Mouse (Mus musculus): ENCODE measurements around the gene Trip10. TPM values are rescaled to one million over a fixed set of nuclear protein-coding genes. Genes with fewer than 3 reads are reported as not detected.

Trip10 gene
- polyA plus RNA-seq, 1 experiment = 39.2 TPM

DNA sequence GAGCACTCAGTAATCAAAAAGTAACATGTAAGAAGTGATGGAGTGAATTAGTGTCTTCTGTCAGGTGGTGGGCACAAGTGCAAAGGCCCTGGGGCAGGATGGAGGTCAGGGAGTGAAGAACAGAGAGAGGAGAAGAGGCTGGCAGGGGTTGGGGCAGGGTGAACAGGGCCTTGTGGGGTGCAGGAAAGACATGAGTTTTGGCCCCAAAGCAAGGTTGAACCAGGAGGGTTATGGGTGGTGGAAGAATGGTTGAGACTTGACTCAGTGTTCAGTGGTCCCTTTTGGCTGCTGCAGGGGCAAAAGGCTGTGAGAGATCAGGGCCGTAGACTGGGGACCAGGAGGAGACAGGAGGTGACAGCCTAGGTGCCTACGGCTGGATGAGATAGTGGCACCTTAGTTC is 29.3 kb downstream of the Trip10 start:
- Histone ChIP-seq H3K36me3 (ENCODE audit: control insufficient read depth, insufficient read depth) (no peaks in the 10 kb centered on the region), H3K4me2 (ENCODE audit: low read depth) (no peak overlapping the region), H3K27me3 (ENCODE audit: control insufficient read depth, insufficient read depth, insufficient read length) (peaks cover 37% of the 10 kb centered on the region), H3K79me2 (ENCODE audit: control insufficient read depth, insufficient read depth) (no peaks in the 10 kb centered on the region), H3K4me3 (no peak overlapping the region), H3ac (ENCODE audit: control insufficient read depth, insufficient read length) (no peak overlapping the region)
- TF ChIP-seq TCF3 (IDR thresholded peaks at IDR 0.05; ENCODE audit: insufficient read length, low read depth) (no peak), REST (IDR thresholded peaks at IDR 0.05; ENCODE audit: insufficient read depth, insufficient read length) (no peak), POLR2AphosphoS2 (IDR thresholded peaks at IDR 0.05; ENCODE audit: insufficient read length, low read depth) (no peak), SRF (IDR thresholded peaks at IDR 0.05; ENCODE audit: control insufficient read depth, insufficient read length, low read depth) (no peak), MYOD1 (IDR thresholded peaks at IDR 0.05; ENCODE audit: control insufficient read depth in 1 of 3, insufficient read length in 2 of 3, low read depth in 2 of 3) (no peak)

- Histone ChIP-seq H3K4me2 (ENCODE audit: low read depth) (no peak within 1 kb of the TSS), H3ac (ENCODE audit: control insufficient read depth, insufficient read length) (no peak within 1 kb of the TSS), H3K36me3 (ENCODE audit: control insufficient read depth, insufficient read depth) (no peaks in the 10 kb centered on the region), H3K79me2 (ENCODE audit: control insufficient read depth, insufficient read depth) (no peaks in the 10 kb centered on the region), H3K4me3 (no peak within 1 kb of the TSS), H3K27me3 (ENCODE audit: control insufficient read depth, insufficient read depth, insufficient read length) (peaks cover 42% of the 10 kb centered on the region)
- no peak for TF ChIP-seq POLR2AphosphoS2 (IDR thresholded peaks at IDR 0.05; ENCODE audit: insufficient read length, low read depth)
- TF ChIP-seq MAX (IDR thresholded peaks at IDR 0.05; ENCODE audit: low read depth) = no peak
- no peak for TF ChIP-seq POLR2A (IDR thresholded peaks at IDR 0.05; ENCODE audit: insufficient read length, low read depth)
- no peak for TF ChIP-seq REST (IDR thresholded peaks at IDR 0.05; ENCODE audit: insufficient read depth, insufficient read length)
- no peak for TF ChIP-seq CEBPB (IDR thresholded peaks at IDR 0.05; ENCODE audit: insufficient read depth, poor library complexity, severe bottlenecking)
- TF ChIP-seq E2F4 (IDR thresholded peaks at IDR 0.05; ENCODE audit: insufficient read depth) = no peak
- TF ChIP-seq TCF12 (IDR thresholded peaks at IDR 0.05; ENCODE audit: insufficient read depth, poor library complexity, severe bottlenecking) = no peak
- no peak for TF ChIP-seq USF1 (IDR thresholded peaks at IDR 0.05; ENCODE audit: low read depth)
- no peak for TF ChIP-seq MYOG (IDR thresholded peaks at IDR 0.05; ENCODE audit: control insufficient read depth in 1 of 3, insufficient read depth in 1 of 3, insufficient read length in 2 of 3, low read depth in 2 of 3)
- no peak for TF ChIP-seq TCF3 (IDR thresholded peaks at IDR 0.05; ENCODE audit: insufficient read length, low read depth)
- no peak for TF ChIP-seq MYOD1 (IDR thresholded peaks at IDR 0.05; ENCODE audit: control insufficient read depth in 1 of 3, insufficient read length in 2 of 3, low read depth in 2 of 3)
- TF ChIP-seq SRF (IDR thresholded peaks at IDR 0.05; ENCODE audit: control insufficient read depth, insufficient read length, low read depth) = no peak
Observed at GRCm38 (mm10) chr17:57278943-57279590, 29.8 kb downstream of the Trip10 start, which contains the start of gene Vav1. Gene Vav1 (plus strand): TSS chr17:57279100.

DNA sequence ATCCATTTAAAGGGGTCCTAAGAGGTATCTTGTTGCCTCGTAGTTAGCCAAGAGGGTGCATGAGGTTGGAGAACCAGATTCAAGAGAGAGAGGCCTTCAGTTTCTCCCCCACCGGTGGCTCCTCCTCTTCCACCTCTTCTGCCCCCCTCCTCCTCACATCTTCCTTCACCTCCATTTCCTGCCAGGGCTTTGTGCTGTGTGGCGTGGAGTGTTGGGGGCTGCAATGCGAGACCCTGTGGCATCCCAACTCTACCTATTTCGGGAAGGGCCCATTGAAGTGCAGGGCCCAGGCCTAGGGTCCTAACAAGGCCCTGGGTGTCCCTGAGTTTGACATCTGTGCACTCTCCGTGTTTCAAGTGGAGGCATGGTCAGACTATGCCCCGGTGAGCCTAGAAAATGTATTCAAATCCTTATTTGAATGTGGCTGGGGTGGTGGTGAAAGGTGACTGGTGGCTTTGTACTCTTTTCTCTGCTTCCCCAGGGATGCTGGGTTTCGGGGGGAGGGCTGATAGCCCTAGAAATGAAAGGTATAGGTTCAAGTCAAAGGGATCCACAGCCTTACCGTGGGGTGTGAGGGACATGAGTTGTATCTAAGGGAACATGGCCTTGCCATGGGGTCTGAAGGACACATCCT is 30.5 kb downstream of the Trip10 start:
- H3K36me3 ChIP-seq (ENCODE audit: control insufficient read depth, insufficient read depth) = no peaks in the 10 kb centered on the region
- H3K79me2 ChIP-seq (ENCODE audit: control insufficient read depth, insufficient read depth) = no peaks in the 10 kb centered on the region
- no peak overlapping the region for H3K4me2 ChIP-seq (ENCODE audit: low read depth)
- H3K27me3 ChIP-seq (ENCODE audit: control insufficient read depth, insufficient read depth, insufficient read length) = peaks cover 46% of the 10 kb centered on the region
- no peak overlapping the region for H3ac ChIP-seq (ENCODE audit: control insufficient read depth, insufficient read length)
- no peak overlapping the region for H3K4me3 ChIP-seq
- TF ChIP-seq REST (IDR thresholded peaks at IDR 0.05; ENCODE audit: insufficient read depth, insufficient read length) (no peak), SRF (IDR thresholded peaks at IDR 0.05; ENCODE audit: control insufficient read depth, insufficient read length, low read depth) (no peak), TCF3 (IDR thresholded peaks at IDR 0.05; ENCODE audit: insufficient read length, low read depth) (no peak), POLR2A (IDR thresholded peaks at IDR 0.05; ENCODE audit: insufficient read length, low read depth) (no peak), USF1 (IDR thresholded peaks at IDR 0.05; ENCODE audit: low read depth) (no peak), CEBPB (IDR thresholded peaks at IDR 0.05; ENCODE audit: insufficient read depth, poor library complexity, severe bottlenecking) (no peak), MYOG (IDR thresholded peaks at IDR 0.05; ENCODE audit: control insufficient read depth in 1 of 3, insufficient read depth in 1 of 3, insufficient read length in 2 of 3, low read depth in 2 of 3) (no peak), MYOD1 (IDR thresholded peaks at IDR 0.05; ENCODE audit: control insufficient read depth in 1 of 3, insufficient read length in 2 of 3, low read depth in 2 of 3) (no peak)

- no peaks in the 10 kb centered on the region for H3K36me3 ChIP-seq (ENCODE audit: control insufficient read depth, insufficient read depth)
- no peaks in the 10 kb centered on the region for H3K79me2 ChIP-seq (ENCODE audit: control insufficient read depth, insufficient read depth)
- H3K27me3 ChIP-seq (ENCODE audit: control insufficient read depth, insufficient read depth, insufficient read length) = peaks cover 48% of the 10 kb centered on the region
- no peak overlapping the region for H3ac ChIP-seq (ENCODE audit: control insufficient read depth, insufficient read length)
- no peak overlapping the region for H3K4me2 ChIP-seq (ENCODE audit: low read depth)
- no peak overlapping the region for H3K4me3 ChIP-seq
- no peak for TF ChIP-seq MYOD1 (IDR thresholded peaks at IDR 0.05; ENCODE audit: control insufficient read depth in 1 of 3, insufficient read length in 2 of 3, low read depth in 2 of 3)
Observed at GRCm38 (mm10) chr17:57280411-57280810, 31.2 kb downstream of the Trip10 start.

- Histone ChIP-seq H3K27me3 (ENCODE audit: control insufficient read depth, insufficient read depth, insufficient read length) (peaks cover 39% of the 10 kb centered on the region), H3K4me2 (ENCODE audit: low read depth) (no peak overlapping the region), H3ac (ENCODE audit: control insufficient read depth, insufficient read length) (no peak overlapping the region), H3K36me3 (ENCODE audit: control insufficient read depth, insufficient read depth) (no peaks in the 10 kb centered on the region), H3K4me3 (no peak overlapping the region), H3K79me2 (ENCODE audit: control insufficient read depth, insufficient read depth) (no peaks in the 10 kb centered on the region)
- no peak for TF ChIP-seq TCF3 (IDR thresholded peaks at IDR 0.05; ENCODE audit: insufficient read length, low read depth)
- TF ChIP-seq MYOD1 (IDR thresholded peaks at IDR 0.05; ENCODE audit: control insufficient read depth in 1 of 3, insufficient read length in 2 of 3, low read depth in 2 of 3) = no peak
- no peak for TF ChIP-seq TCF12 (IDR thresholded peaks at IDR 0.05; ENCODE audit: insufficient read depth, poor library complexity, severe bottlenecking)
- no peak for TF ChIP-seq CEBPB (IDR thresholded peaks at IDR 0.05; ENCODE audit: insufficient read depth, poor library complexity, severe bottlenecking)
- TF ChIP-seq POLR2A (IDR thresholded peaks at IDR 0.05; ENCODE audit: insufficient read length, low read depth) = no peak
- TF ChIP-seq REST (IDR thresholded peaks at IDR 0.05; ENCODE audit: insufficient read depth, insufficient read length) = no peak
- no peak for TF ChIP-seq USF1 (IDR thresholded peaks at IDR 0.05; ENCODE audit: low read depth)
- no peak for TF ChIP-seq MYOG (IDR thresholded peaks at IDR 0.05; ENCODE audit: control insufficient read depth in 1 of 3, insufficient read depth in 1 of 3, insufficient read length in 2 of 3, low read depth in 2 of 3)
- no peak for TF ChIP-seq E2F4 (IDR thresholded peaks at IDR 0.05; ENCODE audit: insufficient read depth)
- TF ChIP-seq SRF (IDR thresholded peaks at IDR 0.05; ENCODE audit: control insufficient read depth, insufficient read length, low read depth) = no peak
- no peak for TF ChIP-seq POLR2AphosphoS2 (IDR thresholded peaks at IDR 0.05; ENCODE audit: insufficient read length, low read depth)
- TF ChIP-seq MAX (IDR thresholded peaks at IDR 0.05; ENCODE audit: low read depth) = no peak
Observed at GRCm38 (mm10) chr17:57283906-57284305, 34.7 kb downstream of the Trip10 start.
